Mouse (Mus musculus) cerebellum, adult 11 months (tissue): ENCODE results near the gene Ptgr2.
A peak's percentile ranks its signal among the peaks of the same experiment; 100 is the strongest.
"Not testable (repeated sequence)": the region's sequence is repeated elsewhere in the genome, so short reads cannot be mapped to it uniquely, and the experiment has no call there.

Source experiments
- DNase-seq: peaks from one replicate; pipeline ENCODE4 v3.0.0; 2022

The Ptgr2 gene

GRCm38 (mm10) chr12:84311306-84311705 is 26.3 kb downstream of the Ptgr2 start:
- no peak for DNase-seq

DNA sequence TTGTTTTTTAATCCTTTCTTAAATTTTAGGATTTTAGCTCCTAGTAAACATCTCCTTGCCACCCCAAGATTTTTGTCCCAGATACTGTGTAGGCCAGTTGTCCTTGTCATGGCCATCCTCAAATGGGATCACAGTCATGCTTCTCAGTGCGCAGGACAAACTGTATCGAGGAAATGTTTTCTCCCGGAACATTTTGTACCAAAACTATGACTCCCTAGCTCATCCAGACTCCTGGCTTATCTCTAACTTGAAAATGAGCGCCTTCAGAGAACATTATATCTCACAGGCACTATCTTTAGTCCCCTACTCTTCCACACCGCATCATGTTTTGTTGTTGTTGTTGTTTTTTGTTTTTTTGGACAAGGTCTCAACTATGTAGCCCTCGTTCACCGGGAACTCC is 31.0 kb downstream of the Ptgr2 start:
- no peak for DNase-seq

DNA sequence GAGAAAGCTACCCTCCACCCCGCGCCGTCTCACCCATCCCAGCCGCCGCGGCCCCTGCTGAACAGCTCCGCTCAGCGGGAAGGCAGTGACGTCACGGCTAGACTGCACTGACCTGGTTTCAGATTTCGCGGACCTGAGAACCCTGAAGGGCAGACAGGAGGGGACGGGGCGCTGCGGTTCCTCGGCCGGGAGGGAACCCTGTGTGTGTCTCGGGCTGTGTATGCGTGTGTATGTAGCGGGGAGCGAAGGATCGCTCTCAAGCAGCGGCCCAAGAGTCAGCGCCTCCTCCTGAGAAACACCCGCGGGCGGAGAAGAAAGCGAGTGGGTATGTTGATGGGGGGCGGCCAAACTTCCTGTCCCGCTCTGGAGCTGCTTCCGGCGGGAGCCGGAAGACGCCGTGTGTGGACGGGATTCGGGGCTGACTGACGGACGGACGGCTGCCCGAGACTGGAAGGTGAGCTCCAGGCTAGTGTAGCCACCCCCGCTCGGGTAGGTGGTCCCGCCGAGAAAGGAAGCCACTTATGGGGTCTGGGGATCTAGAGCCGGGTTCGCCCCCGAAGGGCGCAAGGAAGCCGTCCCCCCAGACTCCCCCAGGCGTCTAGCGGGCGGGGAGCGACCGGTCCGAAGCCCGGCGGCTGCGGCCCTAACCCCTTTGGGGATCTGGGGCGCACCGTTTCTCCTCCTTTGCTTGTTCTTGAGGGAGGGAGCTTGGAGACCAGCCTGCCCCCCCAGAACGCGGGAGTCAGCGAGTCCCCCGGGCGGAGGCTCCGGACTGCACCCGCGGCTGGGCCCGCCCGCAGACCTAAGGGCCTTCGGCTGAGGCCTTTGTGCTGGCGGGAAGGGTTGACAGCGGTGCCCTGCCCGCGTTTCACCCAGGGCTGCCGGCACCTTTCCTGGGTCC is 31.9 kb downstream of the Ptgr2 start, which contains the start of gene Zfp410:
TSS of gene Zfp410 (plus strand) at position 132 of the 901 bp plus-strand sequence.
- peak; percentile 84 for DNase-seq

DNA sequence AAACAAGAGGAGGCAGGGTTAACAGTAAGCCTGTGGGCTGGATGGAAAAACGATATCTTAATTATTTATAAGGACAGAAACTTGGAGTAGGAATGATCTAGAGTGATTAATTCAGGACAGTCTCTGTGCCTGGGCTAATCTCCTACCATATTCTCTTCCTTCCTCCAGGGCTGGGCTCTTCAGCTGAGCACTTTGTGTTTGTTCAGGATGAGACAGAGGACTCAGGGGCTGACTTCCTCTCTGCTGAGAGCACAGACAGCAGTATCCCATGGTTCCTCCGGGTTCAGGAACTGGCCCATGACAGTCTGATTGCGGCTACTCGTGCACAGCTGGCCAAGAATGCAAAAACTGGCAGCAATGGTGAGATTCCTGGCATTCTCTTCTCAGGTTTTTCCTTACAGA is 42.1 kb downstream of the Ptgr2 start:
- DNase-seq: no peak

DNA sequence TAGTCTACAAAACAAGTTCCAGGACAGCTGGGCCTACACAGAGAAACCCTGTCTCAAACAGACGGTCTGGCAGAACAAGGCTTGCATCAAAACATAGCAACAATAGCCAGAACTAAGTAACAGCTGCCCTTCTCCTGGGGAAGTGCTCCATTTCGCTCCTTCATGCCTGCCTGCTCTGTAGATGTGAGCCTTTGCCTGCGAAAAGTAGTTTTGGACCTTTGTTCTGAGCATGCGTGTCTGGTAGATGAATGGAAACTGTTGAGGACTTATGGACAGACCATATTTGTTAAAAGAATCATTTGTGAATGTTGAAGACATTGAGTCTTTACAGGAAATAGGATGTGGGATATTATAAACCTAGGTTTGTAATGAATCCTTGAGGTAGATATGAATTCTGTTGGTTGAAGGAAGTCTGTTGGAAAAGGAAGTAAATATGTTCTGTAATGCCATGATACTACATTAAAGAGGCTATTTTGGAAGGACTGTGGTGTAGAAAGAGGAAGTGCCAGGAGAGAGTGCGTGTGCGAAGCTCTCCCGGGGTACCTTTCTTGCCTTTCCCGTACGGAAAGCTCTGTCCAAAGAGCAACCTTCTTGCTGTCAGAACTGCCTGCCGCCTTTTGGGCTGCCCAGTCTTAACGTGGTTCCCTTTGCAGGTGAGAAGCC is 52.1 kb downstream of the Ptgr2 start:
- no peak for DNase-seq

- DNase-seq: no peak
Observed at GRCm38 (mm10) chr12:84347192-84347591, 62.2 kb downstream of the Ptgr2 start.

DNA sequence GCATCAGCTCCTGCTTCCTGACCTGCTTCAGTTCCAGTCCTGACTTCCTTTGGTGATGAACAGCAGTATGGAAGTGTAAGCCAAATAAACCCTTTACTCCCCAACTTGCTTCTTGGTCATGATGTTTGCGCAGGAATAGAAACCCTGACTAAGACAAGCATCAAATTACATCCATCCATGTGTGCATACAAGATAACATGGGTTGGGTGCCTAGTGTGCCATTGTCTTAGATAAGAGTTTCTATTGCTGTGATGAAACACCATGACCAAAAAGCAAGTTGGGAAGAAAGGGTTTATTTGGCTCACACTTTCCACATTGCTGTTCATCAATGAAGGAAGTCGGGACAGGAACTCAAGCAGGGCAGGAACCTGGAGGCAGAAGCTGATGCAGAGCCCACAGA is 73.7 kb downstream of the Ptgr2 start:
- DNase-seq: not testable (repeated sequence)

DNA sequence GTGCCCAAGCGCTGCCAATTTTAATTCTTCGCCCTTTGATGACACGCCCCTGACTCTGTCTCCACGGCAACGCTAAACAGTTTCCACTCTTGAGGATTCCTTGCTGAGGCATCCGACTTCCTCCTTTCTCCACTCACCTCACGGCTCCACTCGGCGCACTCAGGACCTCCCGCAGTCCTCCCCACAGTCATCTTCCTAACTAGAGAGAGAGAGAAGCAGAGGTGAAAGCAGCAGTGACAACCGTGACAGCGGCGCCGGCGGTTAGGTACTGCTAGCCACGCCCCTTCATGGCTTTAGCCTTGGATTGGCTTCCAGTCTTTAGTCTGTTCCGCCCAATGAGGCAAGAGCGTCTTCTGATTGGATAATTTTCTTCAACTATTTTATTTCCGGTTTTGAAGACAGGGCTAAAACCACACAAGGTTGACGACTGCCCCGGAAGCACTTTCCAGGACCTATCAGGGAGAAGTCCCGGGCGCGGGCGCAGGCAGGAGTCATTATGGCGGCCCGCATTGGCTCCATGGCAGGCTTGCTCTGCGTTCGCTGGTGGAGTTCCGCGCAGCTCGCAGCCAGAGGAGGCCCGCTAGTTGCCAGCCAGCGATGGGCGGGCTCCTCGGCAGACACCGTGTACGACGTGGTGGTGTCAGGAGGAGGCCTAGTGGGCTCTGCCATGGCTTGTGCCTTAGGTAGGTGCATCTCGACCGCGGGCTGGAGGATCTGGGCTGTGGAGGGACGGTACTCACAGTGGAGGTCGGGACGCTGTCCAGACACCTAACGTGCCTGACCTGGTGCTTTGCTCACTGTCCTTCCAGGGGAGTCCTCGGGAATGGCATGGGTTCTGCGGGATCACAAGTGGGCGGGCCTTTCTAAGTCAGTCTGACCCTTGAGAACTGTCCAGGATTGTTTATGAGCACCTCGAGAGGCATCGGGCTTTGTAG is 76.8 kb downstream of the Ptgr2 start, which contains the start of the genes Coq6 and Fam161b:
TSS of gene Coq6 (plus strand) at position 103 of the 935 bp plus-strand sequence.
TSS of gene Fam161b (minus strand) at position 279 of the 935 bp plus-strand sequence.
- DNase-seq: peak; percentile 92

- no peak for DNase-seq
Observed at GRCm38 (mm10) chr12:84362872-84363271, 77.8 kb downstream of the Ptgr2 start.

DNA sequence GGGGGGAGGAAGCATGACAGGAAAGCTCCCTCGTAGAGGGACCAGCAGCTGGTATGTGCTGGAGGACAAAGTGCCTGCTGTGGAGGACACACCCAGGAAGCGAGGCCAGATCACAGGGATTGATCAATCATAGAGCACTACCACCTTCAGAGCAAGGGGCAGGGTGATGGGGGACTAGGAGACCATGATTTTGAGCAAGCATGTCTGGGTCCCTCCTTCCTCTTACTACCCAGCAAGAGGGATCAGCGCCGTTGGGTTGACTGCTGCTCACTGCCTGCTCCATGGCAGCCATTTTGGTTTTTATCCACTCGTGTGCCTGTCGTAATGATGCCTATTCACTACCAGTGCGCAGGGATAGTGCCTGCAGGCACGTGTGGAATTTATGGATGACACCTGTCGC is 79.3 kb downstream of the Ptgr2 start:
- DNase-seq: no peak

DNA sequence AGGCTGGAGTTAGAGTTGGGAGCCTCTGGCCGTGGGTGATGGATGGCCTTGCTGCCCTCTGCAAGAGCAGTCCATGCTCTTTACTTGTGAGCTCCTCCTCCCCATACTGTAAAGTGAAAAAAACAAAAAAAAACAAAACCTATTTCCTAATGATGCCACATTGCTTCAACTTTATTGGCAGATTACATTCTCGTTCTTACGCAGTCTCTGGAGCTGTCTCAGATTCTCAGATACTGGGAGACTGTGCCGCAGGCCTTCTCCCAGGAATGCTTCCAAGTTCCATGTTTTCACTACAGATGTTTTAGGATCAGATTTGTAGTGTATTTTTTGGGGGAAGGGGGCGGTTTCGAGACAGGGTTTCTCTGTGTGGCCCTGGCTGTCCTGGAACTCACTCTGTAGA is 80.1 kb downstream of the Ptgr2 start:
- no peak for DNase-seq
